Comparison of ENCODE assay signal across 34 mouse cellular contexts in genomic region chr11:84719781-84720180, GRCm38 (mm10).
"Had no signal": no experiment of that assay in that cellular context is flagged by ENCODE, and none has a peak within 500 bp of the region (broad histone marks: within the 10 kb centered on the region; RNA-seq: fewer than 3 reads in every experiment).

No protein-coding gene starts in this region.

- H3K9me3 ChIP-seq: heart, embryonic 10.5 days; heart, embryonic 13.5 days; heart, embryonic 15.5 days; hindbrain, embryonic 10.5 days; hindbrain, embryonic 12.5 days; hindbrain, embryonic 13.5 days; hindbrain, embryonic 15.5 days; intestine, embryonic 15.5 days; kidney, embryonic 15.5 days had no signal

- H3K27ac ChIP-seq: heart, embryonic 10.5 days; heart, embryonic 13.5 days; heart, embryonic 15.5 days; hindbrain, embryonic 10.5 days; hindbrain, embryonic 12.5 days; hindbrain, embryonic 13.5 days; hindbrain, embryonic 14.5 days; hindbrain, embryonic 15.5 days; hindbrain, postnatal 0 days; intestine, embryonic 15.5 days; kidney, embryonic 15.5 days; kidney, postnatal 0 days; layer of hippocampus, adult 2 months had no signal

- H3K9ac ChIP-seq: heart, embryonic 13.5 days; heart, embryonic 15.5 days; hindbrain, embryonic 12.5 days; hindbrain, embryonic 13.5 days; hindbrain, embryonic 14.5 days; hindbrain, embryonic 15.5 days; intestine, embryonic 15.5 days; kidney, embryonic 15.5 days had no signal

- ATAC-seq: hindbrain, embryonic 16.5 days; hindbrain, postnatal 0 days; inflammation-experienced regulatory T-cells, adult 6 months; intestine, embryonic 15.5 days; intestine, embryonic 16.5 days; intestine, postnatal 0 days had no signal

- H3K4me1 ChIP-seq: heart, embryonic 10.5 days; heart, embryonic 13.5 days; heart, embryonic 15.5 days; intestine, embryonic 15.5 days; kidney, embryonic 15.5 days had no signal

- DNase-seq: heart, postnatal 10 days; heart, postnatal 14 days; heart, postnatal 36 days; heart, postnatal 4 days; kidney, adult 11 months; kidney, adult 18-20 months; kidney, adult 2 months; kidney, adult 8-10 months; kidney, adult 9 months; kidney, postnatal 10 days; kidney, postnatal 14 days; kidney, postnatal 25 days; kidney, postnatal 36 days; kidney, postnatal 4 days; layer of hippocampus, adult 9-11 months; layer of hippocampus, postnatal 36 days had no signal

- H3K4me3 ChIP-seq: heart, embryonic 10.5 days; heart, embryonic 13.5 days; heart, embryonic 15.5 days; hindbrain, embryonic 10.5 days; hindbrain, embryonic 12.5 days; hindbrain, embryonic 13.5 days; hindbrain, embryonic 15.5 days; intestine, embryonic 15.5 days; kidney, embryonic 15.5 days; layer of hippocampus, adult 2 months had no signal

- H3K36me3 ChIP-seq: heart, embryonic 10.5 days; heart, embryonic 13.5 days; heart, embryonic 15.5 days; hindbrain, embryonic 10.5 days; hindbrain, embryonic 12.5 days; hindbrain, embryonic 13.5 days; hindbrain, embryonic 15.5 days; intestine, embryonic 15.5 days; kidney, embryonic 15.5 days had no signal

- H3K4me2 ChIP-seq: heart, embryonic 11.5 days; heart, embryonic 13.5 days; heart, embryonic 15.5 days; hindbrain, embryonic 12.5 days; hindbrain, embryonic 13.5 days; hindbrain, embryonic 14.5 days; hindbrain, embryonic 15.5 days; intestine, embryonic 15.5 days; kidney, embryonic 15.5 days had no signal
